Mouse (Mus musculus) thymus, postnatal 14 days (tissue): Measurements from ENCODE around the gene Atn1.
A peak's percentile ranks its signal among the peaks of the same experiment; 100 is the strongest.

Source experiments
- DNase-seq: peaks from one replicate; pipeline ENCODE4 v3.0.0; 2021

Atn1 gene

DNA sequence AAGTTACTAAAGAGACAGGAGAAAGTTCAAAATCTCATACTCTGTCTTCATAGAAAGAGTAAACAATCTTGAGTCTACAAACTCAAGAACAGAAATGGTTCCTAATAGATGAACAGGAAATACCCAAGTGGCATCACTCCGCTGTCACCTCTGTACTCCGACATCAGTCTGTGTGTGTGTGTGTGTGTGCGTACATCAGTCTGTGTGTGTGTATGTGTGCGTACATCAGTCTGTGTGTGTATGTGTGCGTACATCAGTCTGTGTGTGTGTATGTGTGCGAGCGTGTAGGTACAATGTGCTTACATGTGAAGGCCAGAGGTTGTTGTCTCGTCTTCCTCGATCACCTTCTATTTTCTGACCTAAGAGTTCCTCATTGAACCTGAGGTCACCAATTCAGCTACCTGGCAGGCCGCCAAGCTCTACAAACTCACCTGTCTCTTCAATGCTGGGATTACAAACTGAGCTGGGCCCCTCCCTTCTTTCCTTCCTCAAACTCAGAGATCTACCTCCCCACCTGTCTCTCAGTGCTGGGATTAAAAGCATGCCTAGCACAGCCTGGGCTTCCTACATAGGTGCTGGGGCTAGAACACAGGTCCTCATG lies 47.9 kb downstream of the Atn1 start:
- DNase-seq, result no peak

DNA sequence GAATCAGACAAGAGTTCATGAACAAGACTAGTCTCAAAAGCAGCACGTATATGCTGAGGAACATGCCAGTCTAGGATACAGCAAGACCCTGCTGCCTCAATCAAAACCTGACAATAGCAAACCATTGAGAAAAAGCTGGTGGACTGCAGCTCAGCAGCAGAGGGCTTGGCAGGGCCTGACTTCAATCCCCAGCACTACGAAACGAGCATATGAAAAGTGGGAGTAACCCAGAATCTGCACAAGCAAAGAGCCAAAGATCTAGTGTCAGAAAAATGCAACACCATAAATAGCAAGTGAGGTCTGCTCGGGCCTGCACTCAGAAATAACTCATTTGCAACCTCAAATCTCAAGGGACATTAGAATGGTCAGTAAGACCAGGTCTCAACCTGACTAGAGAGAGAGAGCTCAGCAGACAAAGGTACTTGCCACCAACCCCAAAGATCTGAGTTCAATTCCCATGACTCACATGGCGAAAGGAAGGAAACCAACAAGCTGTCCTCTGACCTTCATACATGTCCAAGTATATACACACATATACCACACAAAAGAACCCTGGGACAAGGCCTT lies 50.2 kb downstream of the Atn1 start:
- DNase-seq, result no peak

DNA sequence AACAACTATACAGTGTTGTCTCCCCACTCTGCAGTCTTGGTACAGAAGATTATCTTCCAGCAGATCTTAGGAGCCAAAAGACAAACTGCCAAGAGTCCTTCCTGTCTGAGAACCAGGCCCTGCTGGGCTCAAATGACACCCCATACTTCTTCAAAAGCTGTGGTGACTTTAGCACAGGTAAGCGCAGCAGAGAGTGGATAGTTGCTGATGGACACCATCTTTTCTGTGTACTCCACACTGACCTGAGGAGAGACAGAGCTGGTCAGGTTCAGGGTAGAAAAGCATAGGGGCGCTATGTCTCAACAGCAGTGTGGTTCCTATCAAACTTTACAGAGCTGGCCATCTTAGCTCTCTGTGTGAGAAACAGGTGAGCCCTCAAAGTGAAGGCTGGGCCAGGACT lies 51.9 kb downstream of the Atn1 start:
- DNase-seq, result no peak

DNA sequence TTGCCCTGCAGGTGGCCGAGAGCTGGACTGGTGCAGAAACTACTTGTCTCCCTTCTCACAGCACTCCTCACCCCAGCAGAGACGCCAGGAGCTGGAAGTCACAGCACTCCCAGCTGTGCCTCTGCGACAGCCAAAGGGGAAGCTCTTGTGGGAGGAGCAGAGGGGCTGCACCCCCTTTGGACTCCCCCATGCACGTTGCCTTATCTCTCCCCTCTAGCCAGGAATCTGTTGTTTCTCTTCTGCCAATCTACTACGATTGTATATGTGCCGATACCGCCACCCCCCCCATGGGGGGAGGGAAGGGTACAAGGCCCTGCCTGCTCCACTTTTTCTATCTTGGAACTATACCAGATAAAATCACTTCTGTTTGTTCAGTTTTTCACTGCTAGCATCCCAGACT lies 52.5 kb downstream of the Atn1 start:
- no peak for DNase-seq

DNA sequence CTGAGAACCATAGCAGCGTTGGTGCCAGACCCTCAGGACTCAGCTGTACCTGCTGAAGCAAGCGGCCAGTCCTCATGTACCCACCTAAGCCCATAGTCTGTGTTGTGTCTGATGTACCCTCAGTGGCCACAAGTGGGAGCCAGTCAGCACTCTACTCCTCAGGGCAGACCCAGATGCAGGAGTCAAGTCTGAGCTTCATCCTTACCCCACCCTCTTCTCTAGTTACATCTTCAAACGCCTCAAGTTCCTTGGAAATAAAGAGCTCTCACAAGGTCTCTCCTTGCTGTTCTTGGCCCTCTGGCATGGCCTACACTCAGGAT lies 53.6 kb downstream of the Atn1 start:
- peak; percentile 85 for DNase-seq

DNA sequence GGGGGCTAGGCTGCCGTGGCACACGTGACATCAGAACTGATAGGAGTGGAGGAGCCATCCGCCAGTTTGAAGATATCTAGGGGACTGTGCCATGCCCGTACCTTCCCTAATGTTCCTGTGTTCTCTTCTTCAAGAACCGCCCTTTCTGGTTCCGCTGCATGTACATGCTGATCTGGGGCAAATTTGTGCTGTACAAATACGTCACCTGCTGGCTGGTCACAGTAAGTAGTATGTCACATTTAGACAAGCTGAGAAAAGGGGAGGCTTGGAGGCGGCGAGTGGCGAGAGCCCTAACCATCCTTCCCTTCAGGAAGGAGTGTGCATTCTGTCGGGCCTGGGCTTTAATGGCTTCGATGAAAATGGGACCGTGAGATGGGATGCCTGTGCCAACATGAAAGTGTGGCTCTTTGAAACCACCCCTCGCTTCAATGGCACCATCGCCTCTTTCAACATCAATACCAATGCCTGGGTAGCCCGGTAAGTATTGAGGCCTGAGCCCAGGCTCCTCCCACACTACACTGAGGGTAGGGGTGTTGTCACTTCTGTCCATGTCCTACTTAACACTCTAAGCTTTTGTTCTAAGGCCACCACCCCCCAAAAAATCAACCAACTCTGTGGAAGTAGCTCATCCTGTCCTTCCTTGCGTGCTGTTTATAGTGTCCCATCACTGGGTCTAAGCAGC lies 54.1 kb downstream of the Atn1 start:
- DNase-seq, result no peak

DNA sequence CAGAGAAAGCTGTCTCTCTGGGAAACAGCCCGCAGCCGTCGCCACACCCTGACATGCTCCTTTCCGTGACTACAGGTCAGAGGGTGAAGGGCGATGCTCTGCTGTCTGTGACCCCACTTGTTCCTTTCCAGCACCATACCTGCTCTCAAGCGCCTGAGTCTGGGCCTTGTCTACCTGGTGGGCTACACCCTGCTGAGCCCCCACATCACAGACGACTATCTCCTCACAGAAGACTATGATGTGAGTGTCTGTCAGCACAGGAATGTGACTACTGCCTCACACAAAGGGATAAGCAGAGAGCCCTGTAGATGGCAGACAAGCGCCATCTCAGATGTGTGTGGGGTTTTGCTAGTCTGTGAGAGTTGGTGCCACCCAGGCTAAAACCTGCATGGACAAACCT lies 55.0 kb downstream of the Atn1 start:
- DNase-seq, result peak; percentile 63

DNA sequence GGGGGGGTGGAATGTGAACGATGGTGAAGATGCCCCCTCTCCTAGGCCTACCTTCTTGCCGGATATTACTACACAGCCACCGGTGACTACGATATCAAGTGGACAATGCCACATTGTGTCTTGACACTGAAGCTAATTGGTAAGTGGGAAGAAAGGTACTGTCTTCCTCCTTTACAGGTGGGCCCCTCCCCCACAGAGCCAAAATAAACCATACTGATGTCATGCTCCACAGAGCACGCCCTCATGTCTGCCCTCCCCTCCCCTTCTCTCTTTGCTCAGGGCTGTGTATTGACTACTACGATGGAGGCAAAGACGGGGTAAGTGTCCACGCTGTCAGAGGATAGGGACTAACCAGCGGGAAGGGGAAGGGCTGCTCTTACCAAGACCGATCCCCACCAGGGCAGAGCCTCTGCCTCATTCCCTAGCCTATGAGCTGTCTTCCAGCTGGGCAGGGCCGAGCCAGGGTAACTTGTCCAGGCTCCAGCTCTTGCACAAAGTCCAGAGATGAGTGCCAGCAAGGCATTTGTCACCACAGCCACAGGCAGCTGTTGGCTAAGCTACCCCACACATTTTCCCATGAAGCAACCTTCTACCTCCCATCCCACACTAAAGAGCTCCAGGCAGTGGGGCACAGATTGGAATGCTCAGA lies 56.2 kb downstream of the Atn1 start:
- DNase-seq, result no peak

DNA sequence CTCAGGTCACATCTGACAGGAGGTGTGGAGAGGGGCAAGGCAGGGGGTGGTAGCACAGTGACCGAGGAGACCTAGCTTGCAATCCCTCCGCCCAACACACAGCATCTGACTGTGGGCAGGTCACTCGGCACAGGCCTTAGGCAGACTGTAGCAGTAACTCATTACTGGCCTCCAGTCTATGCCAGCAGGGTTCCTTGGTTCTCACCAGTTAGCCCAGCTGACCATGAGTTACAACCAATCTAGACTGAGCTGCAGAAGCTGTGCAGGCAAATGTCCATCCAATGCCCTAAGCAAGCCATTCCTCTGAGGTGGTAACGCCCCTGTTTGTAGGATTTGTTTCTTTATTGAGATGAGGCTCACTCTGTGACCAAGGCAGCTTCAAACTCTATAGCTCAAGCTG lies 57.0 kb downstream of the Atn1 start:
- no peak for DNase-seq

DNA sequence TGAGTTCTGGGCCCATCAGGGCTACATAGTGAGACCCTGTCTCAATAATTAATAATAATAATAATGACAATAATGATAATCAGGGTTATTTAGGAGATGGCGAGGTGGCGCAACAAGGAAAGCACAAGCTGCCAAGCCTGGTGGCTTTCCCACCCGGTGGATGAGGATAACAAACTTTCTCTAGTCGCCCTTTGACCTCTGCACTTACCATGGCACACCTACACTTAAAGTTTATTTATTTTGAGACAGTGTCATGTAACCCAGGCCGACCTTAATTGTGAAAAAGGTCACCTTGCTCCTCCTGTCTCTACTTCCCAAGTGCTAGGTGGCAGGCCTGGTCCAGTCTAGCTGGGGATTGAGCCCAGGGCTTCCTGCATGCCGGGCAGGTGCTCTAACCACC lies 57.6 kb downstream of the Atn1 start:
- no peak for DNase-seq

DNA sequence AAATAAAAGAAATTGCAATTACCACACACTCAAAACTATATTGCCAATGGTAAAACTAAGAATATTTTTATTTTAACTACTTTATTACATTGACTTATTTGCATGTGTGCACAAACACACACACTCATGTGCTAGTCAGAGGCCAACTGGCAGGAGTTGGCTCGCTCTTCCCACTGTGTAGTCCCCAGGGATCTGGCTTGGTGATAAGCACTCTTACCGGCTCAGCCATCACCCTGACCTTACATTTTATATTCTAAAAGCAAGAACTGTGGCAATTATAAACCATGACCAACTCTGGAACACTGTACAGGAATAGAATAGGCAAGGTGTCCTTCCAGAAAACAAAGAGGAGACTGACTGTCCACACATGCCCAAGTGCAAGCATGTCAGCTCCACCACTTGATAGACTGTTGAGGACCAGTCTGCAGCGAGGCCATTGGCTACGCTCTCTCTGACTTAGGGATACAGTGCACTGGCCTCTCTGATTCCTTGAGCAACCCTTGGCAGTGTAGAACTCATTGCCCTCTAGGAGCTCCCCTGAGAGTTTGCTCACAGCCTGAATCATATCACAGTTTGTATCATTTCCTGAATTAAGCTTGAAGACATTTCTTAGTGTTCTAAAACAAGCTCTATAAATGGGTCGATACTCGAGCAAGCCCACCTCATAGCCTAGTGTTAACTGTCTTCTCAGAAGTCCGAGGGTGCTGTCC lies 59.7 kb downstream of the Atn1 start:
- DNase-seq, result no peak

DNA sequence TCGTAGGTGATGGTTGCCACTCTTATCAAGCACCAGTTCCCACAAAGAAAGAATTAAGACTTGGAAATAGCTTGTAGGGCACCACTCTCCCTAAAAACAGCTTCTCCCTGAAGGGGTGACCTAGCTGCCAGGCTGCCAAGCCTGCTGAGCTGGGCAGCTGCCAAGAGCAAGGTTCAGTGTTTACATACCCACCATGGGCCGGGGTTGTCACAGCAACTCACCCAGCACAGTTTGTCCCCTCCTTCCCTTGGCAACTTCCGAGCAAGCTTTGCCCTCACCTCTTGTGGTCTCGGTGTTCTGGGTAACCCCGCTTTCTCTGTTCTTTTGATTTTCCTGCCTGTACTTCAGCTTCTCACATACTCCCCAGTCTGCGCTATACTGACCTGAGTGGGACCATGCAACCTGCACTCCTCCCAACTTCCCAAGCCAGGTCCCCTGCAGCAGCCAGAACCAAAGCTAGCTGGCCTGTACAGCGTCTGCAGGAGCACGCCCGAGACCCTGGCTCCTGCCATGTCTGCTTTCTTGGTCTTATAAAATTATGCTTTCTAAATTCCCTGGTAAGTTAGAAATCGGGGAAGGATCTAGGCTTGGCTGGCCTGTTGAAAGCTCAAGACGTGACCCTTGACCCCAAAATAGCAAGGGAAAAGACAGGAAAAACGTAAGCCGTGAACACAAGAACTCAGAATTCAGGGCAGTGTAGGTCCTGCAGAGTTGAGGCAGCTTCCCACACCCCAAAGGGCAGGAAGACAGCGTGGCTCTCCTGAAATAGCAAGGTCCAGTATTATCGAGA lies 62.0 kb downstream of the Atn1 start:
- peak; percentile 56 for DNase-seq

DNA sequence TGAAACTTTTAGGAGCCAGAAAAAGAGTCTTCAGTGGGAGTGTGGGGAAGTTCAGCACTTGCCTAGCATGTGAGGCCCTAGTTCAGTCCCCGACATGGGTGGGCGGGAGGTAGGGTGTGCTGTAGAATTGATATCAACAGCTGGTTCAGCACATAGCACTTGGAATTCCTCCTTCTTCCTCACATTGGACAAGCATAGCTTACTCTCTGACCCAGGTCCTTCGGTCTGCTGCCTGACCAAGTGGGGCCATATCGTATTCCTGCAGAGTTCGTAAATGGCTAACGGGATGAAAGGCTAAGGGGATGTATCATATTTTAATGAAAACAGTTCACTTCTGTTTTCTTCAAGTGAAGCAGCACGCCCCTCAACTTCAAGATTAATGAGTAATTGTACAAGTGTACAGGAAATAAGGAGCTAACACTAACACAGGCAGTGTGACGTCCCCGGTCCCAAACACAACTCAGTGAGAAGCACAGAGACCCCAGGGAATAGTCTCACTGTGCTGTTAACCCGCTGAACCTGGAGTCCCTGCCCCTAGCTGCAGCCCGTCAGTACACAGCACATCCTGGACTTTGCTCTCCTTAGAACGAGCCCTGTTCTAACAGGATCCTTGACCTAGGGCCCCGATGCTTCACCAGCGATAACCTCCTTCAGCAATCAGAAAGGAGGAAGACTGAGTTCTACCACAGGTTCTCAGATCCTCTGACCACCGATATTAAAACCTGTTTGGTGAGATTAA lies 62.9 kb downstream of the Atn1 start:
- DNase-seq, result no peak
